Mouse (Mus musculus): ENCODE data around the gene Pdlim4.

- TF ChIP-seq POLR2A (IDR thresholded peaks at IDR 0.05; ENCODE audit: low read depth, low read length) (no peak), CTCF (IDR thresholded peaks at IDR 0.05; ENCODE audit: extremely low read depth, insufficient read depth, insufficient read length, insufficient replicate concordance) (no peak)
These were observed 17.7 kb downstream of the Pdlim4 start for GRCm38 (mm10) chr11:54051161-54051560.

Data from spleen, adult 2 months (tissue).